Mouse (Mus musculus) intestine, embryonic 14.5 days (tissue): ENCODE measurements at regions not wholly inside any gene's neighbourhood (a gene's known extent, or its start where the extent isn't known, plus 50 kb on each side); places are given as distances from the start of the nearest gene placed in this dataset. TPM values are rescaled to one million over a fixed set of nuclear protein-coding genes. Genes with fewer than 3 reads are reported as not detected.

Experiments
- ATAC-seq: fragments of 200-750 bp; cut with Nextera tagmentation; replicated peaks from 2 replicates; pipeline ENCODE4 v1.8.0; 2017; ENCODE audit warnings: low read depth, moderate number of reproducible peaks, moderate TSS enrichment, moderate library complexity; ENCODE audit not compliant: low FRiP score, low TSS enrichment
- DNase-seq: peaks from one replicate; pipeline ENCODE4 v3.0.0-alpha.2; 2018; ENCODE audit warnings: low spot score
- H3K27ac ChIP-seq: fragments of 300-500 bp; sonication (generic); 2 replicates; pipeline ENCODE4 v1.5.1; 2014; ENCODE audit warnings: low read depth, mild to moderate bottlenecking, control low read depth
- H3K27me3 ChIP-seq: fragments of 300-500 bp; sonication (generic); replicated peaks from 2 replicates; pipeline ENCODE4 v1.6.1; 2014; ENCODE audit warnings: low read length, control low read depth; ENCODE audit not compliant: control insufficient read depth, insufficient read depth
- H3K36me3 ChIP-seq: fragments of 300-500 bp; sonication (generic); 2 replicates; pipeline ENCODE4 v1.6.1; 2014; ENCODE audit warnings: low read length, control low read depth; ENCODE audit not compliant: control insufficient read depth, insufficient read depth
- H3K4me1 ChIP-seq: fragments of 300-500 bp; sonication (generic); replicated peaks from 2 replicates; pipeline ENCODE4 v1.6.1; 2014; ENCODE audit warnings: low read length, control low read depth, mixed read lengths; ENCODE audit not compliant: control insufficient read depth, insufficient read depth
- H3K4me2 ChIP-seq: fragments of 300-500 bp; sonication (generic); 2 replicates; pipeline ENCODE4 v1.6.1; 2014; ENCODE audit warnings: low read length
- H3K4me3 ChIP-seq: fragments of 300-500 bp; sonication (generic); 2 replicates; pipeline ENCODE4 v1.5.1; 2014; ENCODE audit warnings: low read depth, low read length, control low read depth, mixed read lengths
- H3K9ac ChIP-seq: fragments of 300-500 bp; sonication (generic); 2 replicates; pipeline ENCODE4 v1.6.1; 2014; ENCODE audit warnings: mild to moderate bottlenecking, low read length
- H3K9me3 ChIP-seq: fragments of 300-500 bp; sonication (generic); 2 replicates; pipeline ENCODE4 v1.6.1; 2016; ENCODE audit warnings: low read length, control low read depth; ENCODE audit not compliant: control insufficient read depth
- microRNA counts: library from miRNA; unstranded; fragments of <30 nt; microRNA quantifications from one replicate; lab custom pipeline; 2016
- microRNA-seq: library from miRNA; unstranded; fragments of <30 nt; microRNA quantifications from one replicate; pipeline ENCODE4, GENCODE M21; 2016

DNA sequence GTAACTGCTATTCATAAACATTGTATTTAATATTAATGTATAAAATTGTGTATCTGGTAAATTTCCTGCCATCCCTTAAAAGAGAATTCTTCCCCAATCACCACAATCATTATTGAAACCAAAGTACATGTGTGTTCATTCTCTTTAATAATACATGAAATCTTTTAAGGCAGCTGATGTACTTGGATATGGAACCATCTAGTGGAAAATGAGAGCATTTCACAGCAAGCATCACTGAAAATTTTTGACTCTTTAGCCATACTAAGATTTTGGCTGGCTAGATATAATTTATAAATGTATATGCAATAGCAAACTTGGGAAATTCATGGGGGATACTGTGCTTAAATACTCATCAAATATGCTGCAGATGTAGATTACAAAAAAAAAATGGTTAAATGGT is 467.8 kb upstream of the Ndn start:
- DNase-seq: no peak
- H3K4me1 ChIP-seq: no peaks in the 10 kb centered on the region
- ATAC-seq: no peak
- H3K36me3 ChIP-seq: no peaks in the 10 kb centered on the region
- H3K4me2 ChIP-seq: no peak overlapping the region
- H3K9ac ChIP-seq: no peak overlapping the region
- no peak overlapping the region for H3K27ac ChIP-seq
- H3K4me3 ChIP-seq: no peak overlapping the region
- no peaks in the 10 kb centered on the region for H3K27me3 ChIP-seq
- no peaks in the 10 kb centered on the region for H3K9me3 ChIP-seq

MicroRNAs encoded in the stretch of these regions (microRNA counts, 519-probe panel; counts per million panel counts)
- microRNA mmu-miR-344 (lab: Ali Mortazavi, UCI): not detected

Small RNA genes in the stretch of these regions (microRNA-seq; reads per million reads assigned to microRNA genes)
- gene Gm22466: not detected
- not detected for gene Gm23490
- 0.76 reads per million for gene Gm23873
- gene Gm23917: not detected
- gene Gm23962: not detected
- not detected for gene Gm25533
- gene Mir344: not detected
- 1.3 reads per million, percentile 13 among the genes with 10 or more reads in this experiment for gene Mir344b
- gene Mir344c: 0.68 reads per million
- not detected for gene Mir344d-1
- not detected for gene Mir344d-2
- gene Mir344d-3: not detected
- gene Mir344e: 0.34 reads per million
- gene Mir344h-1: not detected
- not detected for gene Mir344h-2
